Mouse (Mus musculus) limb, embryonic 10.5 days (tissue): ENCODE data around the gene Depp1. TPM values are rescaled to one million over a fixed set of nuclear protein-coding genes. Genes with fewer than 3 reads are reported as not detected.
A peak's percentile ranks its signal among the peaks of the same experiment; 100 is the strongest.

Source experiments
- DNase-seq: peaks from one replicate; pipeline ENCODE4 v3.0.0-alpha.2; 2017; ENCODE audit warnings: low spot score
- H3K27ac ChIP-seq: fragments of 300-500 bp; sonication (generic); 2 replicates; pipeline ENCODE4 v1.5.1; 2016; ENCODE audit warnings: mild to moderate bottlenecking
- H3K27me3 ChIP-seq: fragments of 300-500 bp; sonication (generic); 2 replicates; pipeline ENCODE4 v1.6.1; 2016; ENCODE audit warnings: low read depth, mild to moderate bottlenecking; ENCODE audit not compliant: poor library complexity, severe bottlenecking
- H3K36me3 ChIP-seq: fragments of 300-500 bp; sonication (generic); 2 replicates; pipeline ENCODE4 v1.6.1; 2016; ENCODE audit warnings: mild to moderate bottlenecking, moderate library complexity
- H3K4me1 ChIP-seq: fragments of 300-500 bp; sonication (generic); 2 replicates; pipeline ENCODE4 v1.6.1; 2016
- H3K4me3 ChIP-seq: fragments of 300-500 bp; sonication (generic); 2 replicates; pipeline ENCODE4 v1.5.1; 2016; ENCODE audit warnings: mild to moderate bottlenecking, moderate library complexity
- H3K9me3 ChIP-seq: fragments of 300-500 bp; sonication (generic); replicated peaks from 2 replicates; pipeline ENCODE4 v1.6.1; 2016; ENCODE audit warnings: mild to moderate bottlenecking
- WGBS: fragments of 180-500 bp; shearing (Covaris S2); methylation state at CpG from one replicate; pipeline ENCODE4 v1.1.7; 2016; 5-methylcytosine and 5-hydroxymethylcytosine counted together
- polyA plus RNA-seq: library from polyadenylated mRNA; unstranded; fragments of >200 nt; fragmentation: Nextera tagmentation; extraction: Ambion mirVana; gene quantifications from 2 replicates; pipeline ENCODE4 v1.2.1, GENCODE M21; 2016

Depp1 gene
- polyA plus RNA-seq, 1 experiment from 2014 or later, result 34.7 TPM

GRCm38 (mm10) chr6:116653684-116654454 is 3.5 kb downstream of the Depp1 start:
- DNase-seq, result peak; percentile 76
- H3K4me3 ChIP-seq, result no peak overlapping the region
- no peaks in the 10 kb centered on the region for H3K27me3 ChIP-seq
- H3K9me3 ChIP-seq, result no peaks in the 10 kb centered on the region
- no peaks in the 10 kb centered on the region for H3K36me3 ChIP-seq
- H3K27ac ChIP-seq, result no peak overlapping the region
- WGBS, result 67% methylated on average over 9 of the region's 9 CpGs
- peaks cover 11% of the 10 kb centered on the region for H3K4me1 ChIP-seq

- Histone ChIP-seq H3K4me1 (peaks cover under 1% of the 10 kb centered on the region; the same call in 1 of the 2 replicates), H3K27ac (no peak overlapping the region), H3K4me3 (no peak overlapping the region), H3K9me3 (no peaks in the 10 kb centered on the region), H3K27me3 (no peaks in the 10 kb centered on the region), H3K36me3 (no peaks in the 10 kb centered on the region)
- 86% methylated on average over 2 of the region's 2 CpGs for WGBS
- no peak for DNase-seq
These were observed 13.0 kb downstream of the Depp1 start for GRCm38 (mm10) chr6:116663364-116663763.

GRCm38 (mm10) chr6:116664031-116664430 is 13.6 kb downstream of the Depp1 start:
- WGBS, result 80% methylated on average over 6 of the region's 6 CpGs
- Histone ChIP-seq H3K27me3 (peaks cover under 1% of the 10 kb centered on the region; the same call in 1 of the 2 replicates), H3K9me3 (no peaks in the 10 kb centered on the region), H3K4me3 (no peak overlapping the region), H3K27ac (no peak overlapping the region), H3K36me3 (no peaks in the 10 kb centered on the region), H3K4me1 (peaks cover 8% of the 10 kb centered on the region; the same call in 1 of the 2 replicates)
- no peak for DNase-seq

- Histone ChIP-seq H3K4me3 (no peak overlapping the region), H3K9me3 (no peaks in the 10 kb centered on the region), H3K4me1 (peaks cover 11% of the 10 kb centered on the region; the same call in 1 of the 2 replicates), H3K27ac (no peak overlapping the region), H3K36me3 (no peaks in the 10 kb centered on the region), H3K27me3 (peaks cover 8% of the 10 kb centered on the region)
- 87% methylated on average over 3 of the region's 3 CpGs for WGBS
- DNase-seq, result no peak
These were observed 14.4 kb downstream of the Depp1 start for GRCm38 (mm10) chr6:116664830-116665229.

GRCm38 (mm10) chr6:116666085-116666750 is 15.8 kb downstream of the Depp1 start:
- Histone ChIP-seq H3K27ac (no peak overlapping the region), H3K4me1 (peaks cover 24% of the 10 kb centered on the region), H3K4me3 (no peak overlapping the region), H3K36me3 (no peaks in the 10 kb centered on the region), H3K9me3 (no peaks in the 10 kb centered on the region), H3K27me3 (peaks cover 22% of the 10 kb centered on the region)
- 90% methylated on average over 12 of the region's 12 CpGs for WGBS
- DNase-seq, result no peak

- WGBS, result 79% methylated on average over 3 of the region's 3 CpGs
- DNase-seq, result no peak
- Histone ChIP-seq H3K27ac (no peak overlapping the region), H3K36me3 (no peaks in the 10 kb centered on the region), H3K4me1 (peaks cover 31% of the 10 kb centered on the region), H3K27me3 (peaks cover 29% of the 10 kb centered on the region), H3K9me3 (no peaks in the 10 kb centered on the region), H3K4me3 (no peak overlapping the region)
These were observed 16.5 kb downstream of the Depp1 start for GRCm38 (mm10) chr6:116666892-116667291.

- H3K27me3 ChIP-seq, result peaks cover 34% of the 10 kb centered on the region
- 80% methylated on average over 3 of the region's 3 CpGs for WGBS
- no peak overlapping the region for H3K4me3 ChIP-seq
- no peak overlapping the region for H3K27ac ChIP-seq
- no peaks in the 10 kb centered on the region for H3K9me3 ChIP-seq
- peaks cover 31% of the 10 kb centered on the region for H3K4me1 ChIP-seq
- no peak for DNase-seq
- no peaks in the 10 kb centered on the region for H3K36me3 ChIP-seq
These were observed 17.0 kb downstream of the Depp1 start for GRCm38 (mm10) chr6:116667382-116667781.

- H3K4me3 ChIP-seq, result no peak overlapping the region
- H3K27me3 ChIP-seq, result peaks cover 44% of the 10 kb centered on the region
- peaks cover 42% of the 10 kb centered on the region for H3K4me1 ChIP-seq
- no peaks in the 10 kb centered on the region for H3K9me3 ChIP-seq
- no peak overlapping the region for H3K27ac ChIP-seq
- WGBS, result 39% methylated on average over 11 of the region's 11 CpGs
- peak; percentile 35 for DNase-seq
- no peaks in the 10 kb centered on the region for H3K36me3 ChIP-seq
These were observed 18.5 kb downstream of the Depp1 start for GRCm38 (mm10) chr6:116668682-116669470.

GRCm38 (mm10) chr6:116670144-116670543 is 19.7 kb downstream of the Depp1 start:
- Histone ChIP-seq H3K4me1 (peaks cover 53% of the 10 kb centered on the region), H3K27ac (no peak overlapping the region), H3K4me3 (no peak overlapping the region), H3K27me3 (peaks cover 48% of the 10 kb centered on the region), H3K36me3 (no peaks in the 10 kb centered on the region), H3K9me3 (no peaks in the 10 kb centered on the region)
- no peak for DNase-seq
- 42% methylated on average over 6 of the region's 6 CpGs for WGBS

GRCm38 (mm10) chr6:116671031-116671430 is 20.6 kb downstream of the Depp1 start:
- H3K4me1 ChIP-seq, result peaks cover 53% of the 10 kb centered on the region
- no peak overlapping the region for H3K27ac ChIP-seq
- peak; percentile 38 for DNase-seq
- no peaks in the 10 kb centered on the region for H3K36me3 ChIP-seq
- no peak overlapping the region for H3K4me3 ChIP-seq
- H3K27me3 ChIP-seq, result peaks cover 50% of the 10 kb centered on the region
- 5% methylated on average over 5 of the region's 5 CpGs for WGBS
- no peaks in the 10 kb centered on the region for H3K9me3 ChIP-seq

GRCm38 (mm10) chr6:116671768-116672167 is 21.4 kb downstream of the Depp1 start:
- Histone ChIP-seq H3K4me3 (no peak overlapping the region), H3K27ac (no peak overlapping the region), H3K9me3 (no peaks in the 10 kb centered on the region), H3K27me3 (peaks cover 50% of the 10 kb centered on the region), H3K36me3 (no peaks in the 10 kb centered on the region), H3K4me1 (peaks cover 57% of the 10 kb centered on the region)
- 88% methylated on average over 4 of the region's 4 CpGs for WGBS
- DNase-seq, result no peak

GRCm38 (mm10) chr6:116672349-116672748 is 21.9 kb downstream of the Depp1 start:
- WGBS, result 81% methylated on average over 5 of the region's 5 CpGs
- H3K27ac ChIP-seq, result no peak overlapping the region
- no peaks in the 10 kb centered on the region for H3K9me3 ChIP-seq
- no peak overlapping the region for H3K4me3 ChIP-seq
- DNase-seq, result no peak
- H3K4me1 ChIP-seq, result peaks cover 59% of the 10 kb centered on the region
- no peaks in the 10 kb centered on the region for H3K36me3 ChIP-seq
- peaks cover 50% of the 10 kb centered on the region for H3K27me3 ChIP-seq
